Mouse (Mus musculus) lung, postnatal 0 days (tissue): ENCODE measurements around the gene Sh3tc1.

Experiments
- CTCF ChIP-seq: IDR thresholded peaks from 2 replicates; pipeline ENCODE4 v1.5.1; 2016; ENCODE audit warnings: antibody characterized with exemption, mild to moderate bottlenecking
- EP300 ChIP-seq: IDR thresholded peaks from 2 replicates; pipeline ENCODE4 v1.6.1; 2016; ENCODE audit warnings: antibody characterized with exemption, mild to moderate bottlenecking, control low read depth

- TF ChIP-seq EP300 (no peak), CTCF (peak; percentile 82)
Observed at GRCm38 (mm10) chr5:35680958-35681357, 58.8 kb downstream of the Sh3tc1 start.
